Mouse (Mus musculus) liver (tissue): ENCODE results near the gene Med18.
"Not testable (repeated sequence)": the region's sequence is repeated elsewhere in the genome, so short reads cannot be mapped to it uniquely, and the experiment has no call there.

Experiments
- DNase-seq: peaks from one replicate; pipeline ENCODE4 v3.0.0-alpha.2; 2020; ENCODE audit warnings: mixed read lengths

Med18 gene

DNA sequence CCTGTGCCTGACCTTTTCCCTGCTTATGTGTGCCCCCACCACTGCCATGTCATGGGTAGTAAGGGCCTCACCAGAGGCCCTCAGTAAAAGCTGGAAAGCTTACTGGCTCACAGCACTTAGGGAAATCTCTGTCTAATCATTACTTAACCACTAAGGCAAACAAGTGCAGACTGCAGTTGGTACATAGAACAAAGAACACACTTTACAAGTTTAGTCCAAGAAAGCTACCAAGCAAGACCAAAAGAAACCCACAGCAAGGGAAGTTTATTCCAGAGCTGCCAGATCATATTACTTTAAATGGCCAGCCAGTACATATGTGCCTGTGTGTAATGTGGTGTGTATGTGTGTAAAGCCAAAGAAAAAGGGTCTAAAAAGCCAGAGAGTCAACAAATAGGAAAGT lies 47.8 kb downstream of the Med18 start:
- no peak for DNase-seq

DNA sequence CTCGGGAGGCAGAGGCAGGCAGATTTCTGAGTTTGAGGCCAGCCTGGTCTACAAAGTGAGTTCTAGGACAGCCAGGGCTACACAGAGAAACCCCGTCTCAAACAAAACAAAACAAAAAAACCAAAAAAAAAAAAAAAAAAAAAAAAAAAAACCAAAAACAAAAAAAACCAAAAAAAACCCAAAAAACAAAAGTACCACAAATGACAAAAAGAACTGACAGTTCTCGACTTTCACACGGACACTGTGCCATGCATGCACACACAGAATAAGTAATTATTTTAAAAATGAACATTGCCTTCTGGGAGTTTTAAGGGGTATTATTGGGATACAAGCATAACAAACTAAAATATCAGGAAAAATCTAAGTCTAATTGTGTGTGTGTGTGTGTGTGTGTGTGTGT lies 50.5 kb downstream of the Med18 start:
- DNase-seq: not testable (repeated sequence)

- DNase-seq: peak; percentile 61
These were observed 52.2 kb downstream of the Med18 start for GRCm38 (mm10) chr4:132411322-132412094.

- no peak for DNase-seq
These were observed 54.0 kb downstream of the Med18 start for GRCm38 (mm10) chr4:132409587-132410229.
